Mouse (Mus musculus): ENCODE measurements around the gene Mecom.
"Not testable (repeated sequence)": the region's sequence is repeated elsewhere in the genome, so short reads cannot be mapped to it uniquely, and the experiment has no call there.

Mecom gene

GRCm38 (mm10) chr3:30445970-30446442 is 101.8 kb downstream of the Mecom start:
- no peak for DNase-seq (ENCODE audit: low read depth in 1 of 2, low spot score in 2 of 2)

- DNase-seq (ENCODE audit: low read depth in 1 of 2, low spot score in 2 of 2) = no peak
Measured at GRCm38 (mm10) chr3:30445247-30445969, 102.4 kb downstream of the Mecom start.

- DNase-seq (ENCODE audit: low read depth in 1 of 2, low spot score in 2 of 2) = no peak
Measured at GRCm38 (mm10) chr3:30441646-30442045, 106.2 kb downstream of the Mecom start.

- no peak for DNase-seq (ENCODE audit: low read depth in 1 of 2, low spot score in 2 of 2)
Measured at GRCm38 (mm10) chr3:30438007-30438406, 109.8 kb downstream of the Mecom start.

GRCm38 (mm10) chr3:30436561-30436960 is 111.2 kb downstream of the Mecom start:
- DNase-seq (ENCODE audit: low read depth in 1 of 2, low spot score in 2 of 2) = no peak

- DNase-seq (ENCODE audit: low read depth in 1 of 2, low spot score in 2 of 2) = no peak
Measured at GRCm38 (mm10) chr3:30436131-30436530, 111.7 kb downstream of the Mecom start.

- no peak for DNase-seq (ENCODE audit: low read depth in 1 of 2, low spot score in 2 of 2)
Measured at GRCm38 (mm10) chr3:30428877-30429276, 118.9 kb downstream of the Mecom start.

- DNase-seq (ENCODE audit: low read depth in 1 of 2, low spot score in 2 of 2) = no peak
Measured at GRCm38 (mm10) chr3:30424036-30424435, 123.8 kb downstream of the Mecom start.

- not testable (repeated sequence) for DNase-seq (ENCODE audit: low read depth in 1 of 2, low spot score in 2 of 2)
Measured at GRCm38 (mm10) chr3:30421948-30422347, 125.9 kb downstream of the Mecom start.

- no peak for DNase-seq (ENCODE audit: low read depth in 1 of 2, low spot score in 2 of 2)
Measured at GRCm38 (mm10) chr3:30420899-30421298, 126.9 kb downstream of the Mecom start.

- DNase-seq (ENCODE audit: low read depth in 1 of 2, low spot score in 2 of 2) = no peak
Measured at GRCm38 (mm10) chr3:30414173-30414572, 133.6 kb downstream of the Mecom start.

- no peak for DNase-seq (ENCODE audit: low read depth in 1 of 2, low spot score in 2 of 2)
Measured at GRCm38 (mm10) chr3:30410778-30411177, 137.0 kb downstream of the Mecom start.

- no peak for DNase-seq (ENCODE audit: low read depth in 1 of 2, low spot score in 2 of 2)
Measured at GRCm38 (mm10) chr3:30404821-30405220, 143.0 kb downstream of the Mecom start.

GRCm38 (mm10) chr3:30398911-30399310 is 148.9 kb downstream of the Mecom start:
- DNase-seq (ENCODE audit: low read depth in 1 of 2, low spot score in 2 of 2) = no peak

GRCm38 (mm10) chr3:30394911-30395310 is 152.9 kb downstream of the Mecom start:
- no peak for DNase-seq (ENCODE audit: low read depth in 1 of 2, low spot score in 2 of 2)

- DNase-seq (ENCODE audit: low read depth in 1 of 2, low spot score in 2 of 2) = no peak
Measured at GRCm38 (mm10) chr3:30392662-30393061, 155.1 kb downstream of the Mecom start.

- DNase-seq (ENCODE audit: low read depth in 1 of 2, low spot score in 2 of 2) = no peak
Measured at GRCm38 (mm10) chr3:30392218-30392617, 155.6 kb downstream of the Mecom start.

- no peak for DNase-seq (ENCODE audit: low read depth in 1 of 2, low spot score in 2 of 2)
Measured at GRCm38 (mm10) chr3:30390346-30390745, 157.5 kb downstream of the Mecom start.

- DNase-seq (ENCODE audit: low read depth in 1 of 2, low spot score in 2 of 2) = no peak
Measured at GRCm38 (mm10) chr3:30380273-30380672, 167.5 kb downstream of the Mecom start.

- no peak for DNase-seq (ENCODE audit: low read depth in 1 of 2, low spot score in 2 of 2)
Measured at GRCm38 (mm10) chr3:30379301-30379700, 168.5 kb downstream of the Mecom start.

- DNase-seq (ENCODE audit: low read depth in 1 of 2, low spot score in 2 of 2) = no peak
Measured at GRCm38 (mm10) chr3:30371472-30371871, 176.3 kb downstream of the Mecom start.

GRCm38 (mm10) chr3:30370860-30371455 is 176.8 kb downstream of the Mecom start:
- no peak for DNase-seq (ENCODE audit: low read depth in 1 of 2, low spot score in 2 of 2)

- DNase-seq (ENCODE audit: low read depth in 1 of 2, low spot score in 2 of 2) = no peak
Measured at GRCm38 (mm10) chr3:30366621-30367020, 181.2 kb downstream of the Mecom start.

Data from monocyte, adult 2 months (primary cell).